Mouse (Mus musculus) heart, adult 2 months (tissue): ENCODE results near the gene Izumo2. TPM values are rescaled to one million over a fixed set of nuclear protein-coding genes. Genes with fewer than 3 reads are reported as not detected.

Experiments
- DNase-seq, 2 experiments: peaks; one replicate each; pipeline ENCODE4 v3.0.0; 2021
- H3K27ac ChIP-seq: fragments of 200-600 bp; 2 replicates; pipeline ENCODE4 v1.8.1; 2022
- H3K27me3 ChIP-seq: fragments of 200-500 bp; 2 replicates; pipeline ENCODE4 v1.6.1; 2012; ENCODE audit warnings: mild to moderate bottlenecking, low read length, inconsistent platforms, mixed read lengths; ENCODE audit not compliant: control insufficient read depth, insufficient read depth
- H3K36me3 ChIP-seq: fragments of 200-500 bp; 2 replicates; pipeline ENCODE4 v1.6.1; 2012; ENCODE audit warnings: low read length, inconsistent platforms; ENCODE audit not compliant: control insufficient read depth, insufficient read depth
- H3K4me1 ChIP-seq: fragments of 200-500 bp; 2 replicates; pipeline ENCODE4 v1.6.1; 2011; ENCODE audit warnings: low read length; ENCODE audit not compliant: control insufficient read depth, insufficient read depth
- H3K4me3 ChIP-seq: fragments of 200-600 bp; 2 replicates; pipeline ENCODE4 v1.8.1; 2022
- H3K79me2 ChIP-seq: fragments of 200-500 bp; replicated peaks from 2 replicates; pipeline ENCODE4 v1.6.1; 2012; ENCODE audit warnings: mild to moderate bottlenecking, inconsistent platforms, low read length, moderate library complexity, mixed read lengths; ENCODE audit not compliant: control insufficient read depth, insufficient read depth
- H3K9ac ChIP-seq: fragments of 200-500 bp; 2 replicates; pipeline ENCODE4 v1.6.1; 2012; ENCODE audit warnings: low read depth, mild to moderate bottlenecking, control low read depth, inconsistent platforms, low read length, mixed read lengths
- CTCF ChIP-seq: fragments of 200-600 bp; IDR thresholded peaks from 2 replicates; pipeline ENCODE4 v1.8.1; 2022; ENCODE audit warnings: antibody characterized with exemption, mild to moderate bottlenecking, moderate library complexity
- EP300 ChIP-seq: fragments of 200-500 bp; IDR thresholded peaks from 2 replicates; pipeline ENCODE4 v1.6.1; 2011; ENCODE audit warnings: low read depth, low read length, control low read depth; ENCODE audit not compliant: insufficient read depth
- POLR2A ChIP-seq: fragments of 200-500 bp; IDR thresholded peaks from 2 replicates; pipeline ENCODE4 v1.6.1; 2011; ENCODE audit warnings: mild to moderate bottlenecking, low read depth, low read length, control low read depth; ENCODE audit not compliant: insufficient read depth
- WGBS: fragments of 180-500 bp; shearing (Covaris S2); methylation state at CpG from one replicate; pipeline ENCODE4 v1.1.7; 2018; 5-methylcytosine and 5-hydroxymethylcytosine counted together
- intact Hi-C: fragments of 180-260 bp; cut with DNase I; formaldehyde crosslinking; loops from one replicate; pipeline ENCODE4 v1.15.1; 2025
- polyA plus RNA-seq: library from polyadenylated mRNA; depleted of rRNA; stranded (reverse); fragments of >200 nt; gene quantifications from 2 replicates; pipeline ENCODE4 v1.2.3, GENCODE M21; 2012
- total RNA-seq, 2 experiments: library from RNA; stranded (reverse); gene quantifications; 2 replicates each; pipeline ENCODE4 v1.2.3; 2021

Gene Izumo2
- total and polyA plus RNA-seq, 3 experiments, result not detected

DNA sequence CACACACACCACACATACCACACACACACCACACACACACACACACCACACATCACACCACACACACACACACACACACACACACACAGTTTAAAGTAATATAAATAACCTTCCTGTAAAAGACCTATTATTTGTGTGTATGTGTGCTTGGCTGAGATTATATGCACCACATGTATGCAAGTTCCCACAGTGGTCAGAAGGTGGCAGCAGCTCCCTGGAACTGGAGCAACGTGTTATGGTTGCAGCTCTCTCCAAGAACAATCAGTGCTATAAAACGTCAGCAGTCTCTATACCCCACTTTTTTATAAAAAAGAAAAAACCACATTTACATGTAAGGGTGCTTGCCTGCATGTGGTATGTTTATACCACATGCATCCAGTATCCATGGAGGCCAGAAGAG, 42.1 kb upstream of the Izumo2 start:
- Histone ChIP-seq H3K4me1 (no peaks in the 10 kb centered on the region), H3K9ac (no peak overlapping the region), H3K36me3 (no peaks in the 10 kb centered on the region), H3K27ac (no peak overlapping the region), H3K27me3 (no peaks in the 10 kb centered on the region), H3K4me3 (no peak overlapping the region), H3K79me2 (no peaks in the 10 kb centered on the region)
- WGBS, result 72% methylated on average over 2 of the region's 2 CpGs
- intact Hi-C loops, result loop anchor here (5.0 kb wide), 1 partner anchor 36 kb away; no protein-coding TSS in a partner anchor
- no peak for DNase-seq
- no peak for TF ChIP-seq EP300
- TF ChIP-seq POLR2A, result no peak
- TF ChIP-seq CTCF, result peak; percentile 41

DNA sequence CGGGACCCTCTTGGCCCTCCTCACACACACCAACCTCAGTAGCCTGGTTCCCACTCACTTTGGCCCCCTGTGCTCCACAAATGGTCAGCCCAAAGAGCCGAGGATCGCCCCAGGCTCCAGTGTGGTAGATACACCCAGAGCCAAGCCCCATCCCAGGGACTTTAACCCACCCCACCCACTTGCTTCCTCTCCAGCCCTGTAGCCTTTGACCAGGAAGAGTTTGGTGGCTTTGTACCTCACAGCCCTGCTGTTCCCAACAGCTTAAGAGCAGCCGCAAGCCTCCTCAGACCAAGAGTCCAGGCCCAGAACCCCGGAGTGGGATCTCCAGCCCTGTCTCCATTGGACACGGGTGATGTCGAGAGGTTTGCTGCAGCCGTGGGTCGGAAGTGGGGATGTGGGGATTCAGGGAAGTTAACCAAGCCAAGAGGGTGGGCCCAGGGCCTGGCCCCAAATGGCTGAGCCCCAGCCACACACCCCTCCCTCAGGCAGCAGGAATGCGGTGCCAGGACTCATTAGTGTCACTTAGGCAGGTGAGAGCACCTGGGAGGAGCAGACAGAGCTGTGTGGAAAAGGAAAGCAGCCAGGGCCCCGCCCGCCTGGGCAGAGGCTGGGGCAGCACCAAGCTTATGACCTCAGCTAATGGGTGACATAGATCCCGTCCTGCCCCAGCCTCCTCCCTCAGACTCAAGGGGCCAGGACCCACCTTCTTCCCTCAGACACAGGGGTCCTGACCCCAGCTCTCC, 40.4 kb upstream of the Izumo2 start:
- H3K4me1 ChIP-seq, result no peaks in the 10 kb centered on the region
- no peak overlapping the region for H3K4me3 ChIP-seq
- H3K27ac ChIP-seq, result no peak overlapping the region
- no peak overlapping the region for H3K9ac ChIP-seq
- TF ChIP-seq CTCF, result no peak
- TF ChIP-seq POLR2A, result no peak
- TF ChIP-seq EP300, result no peak
- no peak for DNase-seq
- H3K36me3 ChIP-seq, result no peaks in the 10 kb centered on the region
- intact Hi-C loops, result loop anchor here (5.0 kb wide), 1 partner anchor 34 kb away; no protein-coding TSS in a partner anchor
- H3K27me3 ChIP-seq, result no peaks in the 10 kb centered on the region
- H3K79me2 ChIP-seq, result no peaks in the 10 kb centered on the region
- WGBS, result 67% methylated on average over 13 of the region's 13 CpGs

DNA sequence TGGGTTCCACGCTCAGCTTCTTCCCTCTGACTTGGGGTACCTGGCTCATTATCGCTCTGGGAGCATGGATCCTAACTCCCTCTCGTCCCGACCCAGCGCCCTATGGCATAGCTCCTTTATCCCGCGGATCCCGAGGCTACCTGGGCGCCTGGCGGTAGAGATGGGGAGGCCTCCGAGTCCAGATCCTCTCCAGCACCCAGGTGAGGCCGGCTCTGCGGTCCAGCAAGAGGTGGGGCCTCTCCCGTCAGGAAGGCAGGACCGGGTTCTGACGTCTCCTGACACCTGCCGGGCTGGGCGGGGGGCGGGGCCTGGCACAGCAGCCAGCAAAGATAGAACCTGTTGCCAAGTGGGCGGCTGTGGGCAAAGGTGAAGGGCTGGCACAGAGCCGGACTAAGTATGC, 39.4 kb upstream of the Izumo2 start:
- TF ChIP-seq EP300, result no peak
- no peak for TF ChIP-seq POLR2A
- TF ChIP-seq CTCF, result no peak
- intact Hi-C loops, result loop anchor here (5.0 kb wide), 1 partner anchor 33 kb away; no protein-coding TSS in a partner anchor
- no peak overlapping the region for H3K27ac ChIP-seq
- H3K4me1 ChIP-seq, result no peaks in the 10 kb centered on the region
- H3K9ac ChIP-seq, result no peak overlapping the region
- no peaks in the 10 kb centered on the region for H3K36me3 ChIP-seq
- H3K79me2 ChIP-seq, result no peaks in the 10 kb centered on the region
- DNase-seq, result no peak
- H3K4me3 ChIP-seq, result no peak overlapping the region
- 25% methylated on average over 21 of the region's 21 CpGs for WGBS
- H3K27me3 ChIP-seq, result no peaks in the 10 kb centered on the region

GRCm38 (mm10) chr7:44670803-44671202, 37.7 kb upstream of the Izumo2 start, which contains the start of gene Myh14:
TSS of gene Myh14 (minus strand) at chr7:44670843.
- DNase-seq, result peak; percentile 80 to 90
- H3K36me3 ChIP-seq, result no peaks in the 10 kb centered on the region
- no peaks in the 10 kb centered on the region for H3K4me1 ChIP-seq
- no peaks in the 10 kb centered on the region for H3K27me3 ChIP-seq
- no peaks in the 10 kb centered on the region for H3K79me2 ChIP-seq
- peak within 1 kb of the TSS; percentile 41 for H3K4me3 ChIP-seq
- TF ChIP-seq POLR2A (no peak), EP300 (no peak), CTCF (peak; percentile 17; the same call in 1 of the 2 replicates)
- 2% methylated on average over 23 of the region's 23 CpGs for WGBS
- H3K27ac ChIP-seq, result peak within 1 kb of the TSS; percentile 77
- H3K9ac ChIP-seq, result peak within 1 kb of the TSS; percentile 69
- intact Hi-C loops, result no loop called here

GRCm38 (mm10) chr7:44672193-44672592, 36.3 kb upstream of the Izumo2 start:
- H3K79me2 ChIP-seq, result no peaks in the 10 kb centered on the region
- DNase-seq, result no peak
- H3K36me3 ChIP-seq, result no peaks in the 10 kb centered on the region
- H3K9ac ChIP-seq, result no peak overlapping the region
- no peaks in the 10 kb centered on the region for H3K27me3 ChIP-seq
- H3K27ac ChIP-seq, result no peak overlapping the region
- peaks cover 3% of the 10 kb centered on the region for H3K4me1 ChIP-seq
- H3K4me3 ChIP-seq, result no peak overlapping the region
- intact Hi-C loops, result no loop called here
- TF ChIP-seq CTCF (no peak), EP300 (no peak), POLR2A (no peak)
- 69% methylated on average over 5 of the region's 5 CpGs for WGBS

- intact Hi-C loops, result no loop called here
- no peak for TF ChIP-seq POLR2A
- peak; percentile 24; the same call in 1 of the 2 replicates for TF ChIP-seq CTCF
These were observed 34.0 kb upstream of the Izumo2 start for GRCm38 (mm10) chr7:44674511-44674910.

More at GRCm38 (mm10) chr7:44674511-44674910, 34.0 kb upstream of the Izumo2 start:
- DNase-seq, result no peak
- Histone ChIP-seq H3K27me3 (no peaks in the 10 kb centered on the region), H3K4me1 (peaks cover 3% of the 10 kb centered on the region), H3K4me3 (no peak overlapping the region), H3K27ac (no peak overlapping the region), H3K79me2 (no peaks in the 10 kb centered on the region), H3K9ac (no peak overlapping the region), H3K36me3 (no peaks in the 10 kb centered on the region)
- 73% methylated on average over 4 of the region's 4 CpGs for WGBS
